ENCODE assay signal across 20 mouse cellular contexts in the genomic region with DNA sequence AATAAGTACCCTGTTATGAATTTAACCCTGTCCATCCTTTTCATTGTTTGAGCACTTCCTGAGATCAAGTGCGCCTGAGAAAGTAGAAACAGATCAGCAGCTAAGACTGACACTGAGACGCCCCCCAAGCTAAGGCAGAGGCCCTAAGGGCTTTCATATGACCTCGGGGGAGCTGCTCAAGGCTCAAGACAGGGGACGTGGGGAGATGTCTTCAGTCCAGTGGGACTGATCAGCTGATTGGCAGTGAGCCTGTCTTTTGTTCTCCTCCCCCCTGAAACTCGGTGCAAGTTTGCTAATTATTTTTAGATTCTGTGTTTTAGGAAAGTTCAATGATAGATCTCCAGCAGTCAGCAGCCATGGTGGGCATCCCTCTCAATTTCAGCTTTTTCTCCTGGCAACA. TPM values are rescaled to one million over a fixed set of nuclear protein-coding genes. Genes with fewer than 3 reads are reported as not detected.
DNase-seq lines count a peak whose midpoint lies in the region; ATAC-seq lines count a peak whose summit lies in the region.
"Had no signal": no experiment of that assay in that cellular context is flagged by ENCODE, and none has a peak within 500 bp of the region (broad histone marks: within the 10 kb centered on the region; RNA-seq: fewer than 3 reads in every experiment).

No protein-coding gene starts in this region.

- WGBS in neural tube, embryonic 12.5 days = 52% methylated on average over 5 of the region's 5 CpGs
- WGBS in midbrain, embryonic 16.5 days = 26% methylated on average over 5 of the region's 5 CpGs
- WGBS in liver, embryonic 11.5 days = 52% methylated on average over 5 of the region's 5 CpGs

- no peak for ATAC-seq in neural tube, embryonic 12.5 days (ENCODE audit: low FRiP score, low read depth)
- ATAC-seq in midbrain, embryonic 16.5 days = no peak
- ATAC-seq in liver, embryonic 11.5 days (replicated peaks; ENCODE audit: low FRiP score) = no peak
- ATAC-seq: activated CD4-positive, CD25-positive, alpha-beta regulatory T cell, adult 4 months; intestine, embryonic 15.5 days; liver, embryonic 12.5 days; Patski had no signal

- no peaks in the 10 kb centered on the region for H3K36me3 ChIP-seq in neural tube, embryonic 12.5 days
- H3K36me3 ChIP-seq in midbrain, embryonic 16.5 days (ENCODE audit: control insufficient read depth, insufficient read depth, low read length) = no peaks in the 10 kb centered on the region
- no peaks in the 10 kb centered on the region for H3K36me3 ChIP-seq in liver, embryonic 11.5 days (ENCODE audit: control insufficient read depth, insufficient read depth, low read length)
- H3K36me3 ChIP-seq: intestine, embryonic 15.5 days; limb, embryonic 10.5 days; liver, embryonic 12.5 days had no signal

- no peak overlapping the region for H3K27ac ChIP-seq in neural tube, embryonic 12.5 days
- H3K27ac ChIP-seq in midbrain, embryonic 16.5 days (ENCODE audit: low read length) = peak overlapping the region; percentile 96
- H3K27ac ChIP-seq in liver, embryonic 11.5 days (ENCODE audit: low read depth, low read length) = no peak overlapping the region
- H3K27ac ChIP-seq: intestine, embryonic 15.5 days; limb, embryonic 10.5 days; liver, embryonic 12.5 days; macrophage had no signal

- intact Hi-C loops in heart, postnatal 10 days (cut with DNase I) = no loop called here

- H3K9ac ChIP-seq in neural tube, embryonic 12.5 days = no peak overlapping the region
- peak overlapping the region; percentile 36 for H3K9ac ChIP-seq in midbrain, embryonic 16.5 days (ENCODE audit: low read depth, low read length)
- no peak overlapping the region for H3K9ac ChIP-seq in liver, embryonic 11.5 days (ENCODE audit: low read depth, low read length)
- H3K9ac ChIP-seq: intestine, embryonic 15.5 days; liver, embryonic 12.5 days; lung, embryonic 14.5 days had no signal

- DNase-seq in heart, adult 11 months = peak; percentile 64
- DNase-seq in heart, postnatal 10 days = no peak
- no peak for DNase-seq in neural tube, embryonic 10.5 days (ENCODE audit: extremely low spot score, low spot score)
- DNase-seq in frontal cortex, postnatal 25 days (ENCODE audit: low spot score in 2 of 2) = no peak
- no peak for DNase-seq in liver, embryonic 11.5 days (ENCODE audit: low spot score)
- DNase-seq: adrenal gland, postnatal 36 days; gastrocnemius, postnatal 14 days; lung, embryonic 14.5 days; thymus, adult 18-20 months had no signal

- H3K27me3 ChIP-seq in neural tube, embryonic 12.5 days (replicated peaks) = no peaks in the 10 kb centered on the region
- no peaks in the 10 kb centered on the region for H3K27me3 ChIP-seq in midbrain, embryonic 16.5 days (ENCODE audit: control insufficient read depth, insufficient read depth, low read depth, low read length)
- peaks cover 20% of the 10 kb centered on the region for H3K27me3 ChIP-seq in liver, embryonic 11.5 days (replicated peaks; ENCODE audit: control insufficient read depth, insufficient read depth, low read length)

- peak overlapping the region; percentile 46 for H3K4me2 ChIP-seq in neural tube, embryonic 12.5 days (replicated peaks)
- H3K4me2 ChIP-seq in midbrain, embryonic 16.5 days (ENCODE audit: low read length) = peak overlapping the region; percentile 75
- H3K4me2 ChIP-seq in liver, embryonic 11.5 days = no peak overlapping the region
- H3K4me2 ChIP-seq: heart, embryonic 11.5 days; intestine, embryonic 15.5 days; liver, embryonic 12.5 days; lung, embryonic 14.5 days had no signal

- no peak overlapping the region for H3K4me3 ChIP-seq in neural tube, embryonic 12.5 days
- peak overlapping the region; percentile 55 for H3K4me3 ChIP-seq in midbrain, embryonic 16.5 days (ENCODE audit: low read depth, low read length)
- no peak overlapping the region for H3K4me3 ChIP-seq in liver, embryonic 11.5 days (ENCODE audit: low read depth, low read length)
- H3K4me3 ChIP-seq: intestine, embryonic 15.5 days; limb, embryonic 10.5 days; liver, embryonic 12.5 days had no signal

- no peaks in the 10 kb centered on the region for H3K9me3 ChIP-seq in neural tube, embryonic 12.5 days
- no peaks in the 10 kb centered on the region for H3K9me3 ChIP-seq in midbrain, embryonic 16.5 days (replicated peaks; ENCODE audit: control insufficient read depth, low read length, poor library complexity, severe bottlenecking)
- H3K9me3 ChIP-seq in liver, embryonic 11.5 days (ENCODE audit: control insufficient read depth, low read length) = no peaks in the 10 kb centered on the region
- H3K9me3 ChIP-seq: intestine, embryonic 15.5 days; limb, embryonic 10.5 days; liver, embryonic 12.5 days had no signal

- H3K4me1 ChIP-seq in neural tube, embryonic 12.5 days = peaks cover 23% of the 10 kb centered on the region
- peaks cover 52% of the 10 kb centered on the region for H3K4me1 ChIP-seq in midbrain, embryonic 16.5 days (ENCODE audit: control insufficient read depth, insufficient read depth, low read length)
- no peaks in the 10 kb centered on the region for H3K4me1 ChIP-seq in liver, embryonic 11.5 days (replicated peaks; ENCODE audit: control insufficient read depth, insufficient read depth, low read length)
- H3K4me1 ChIP-seq: intestine, embryonic 15.5 days; liver, embryonic 12.5 days had no signal

RNA-seq across cellular contexts. Expression of gene Myt1l, which starts 10.9 kb away (rescaled TPM):
- under 1 TPM in 1 of 2 experiments, not detected in 1; 0.31 TPM for total RNA-seq in heart, postnatal 10 days (2021)
- polyA plus RNA-seq in neural tube, embryonic 12.5 days (2016; fragmentation: Nextera tagmentation; extraction: Ambion mirVana) = 66.5 and 72.6 TPM in 2 replicates
- polyA plus RNA-seq in midbrain, embryonic 16.5 days (2015; fragmentation: Nextera tagmentation; extraction: Ambion mirVana) = 274 and 304 TPM in 2 replicates
- polyA plus RNA-seq in liver, embryonic 11.5 days (2014; fragmentation: Nextera tagmentation; extraction: Ambion mirVana) = 0.44 and 0.53 TPM in 2 replicates
- total RNA-seq: gastrocnemius, postnatal 14 days; heart, postnatal 25 days; monocyte, adult 5-6 weeks had no signal
- polyA plus RNA-seq: activated CD4-positive, CD25-positive, alpha-beta regulatory T cell, adult 4 months; limb, embryonic 10.5 days; liver, embryonic 12.5 days; lung, embryonic 14.5 days; macrophage had no signal

Comparison
In these comparisons a context has a peak if more than half of its experiments do, and no peak if none do; other contexts are left out.
1. RNA of gene Myt1l, which starts 10.9 kb away (polyA plus RNA-seq): 274 to 304 TPM in midbrain, embryonic 16.5 days and 66.5 to 72.6 TPM in neural tube, embryonic 12.5 days; 0.44 to 0.53 TPM in liver, embryonic 11.5 days; every median in the first group is over 10 times any median in the second.